ENCODE assay signal across 25 mouse cellular contexts in the genomic region with DNA sequence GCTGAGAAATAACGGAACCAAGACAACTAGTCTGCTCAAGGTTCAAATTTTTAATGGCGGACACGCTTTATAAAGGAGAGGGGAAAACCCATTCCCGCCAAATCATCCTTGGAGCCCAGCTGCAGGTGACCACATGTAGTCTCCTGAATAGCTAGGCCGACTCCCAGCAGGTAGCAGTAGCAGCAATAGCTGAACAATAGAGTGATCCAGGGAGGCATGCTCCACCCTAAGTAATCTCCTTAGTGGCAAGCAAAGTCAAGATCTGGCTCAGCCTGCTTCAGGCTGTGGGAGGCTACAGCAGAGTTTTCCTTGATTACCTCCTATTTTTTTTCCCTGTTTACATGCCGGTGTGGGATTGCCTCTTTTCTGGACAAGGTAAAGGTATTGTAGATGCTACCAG.
DNase-seq lines count a peak whose midpoint lies in the region; ATAC-seq and TF ChIP-seq lines count a peak whose summit lies in the region.
"Had no signal": no experiment of that assay in that cellular context is flagged by ENCODE, and none has a peak within 500 bp of the region (broad histone marks: within the 10 kb centered on the region; RNA-seq: fewer than 3 reads in every experiment).

No protein-coding gene starts in this region.

- no peaks in the 10 kb centered on the region for H3K36me3 ChIP-seq in ES-E14 (ENCODE audit: control insufficient read depth, insufficient read depth, low read length, poor library complexity, severe bottlenecking)
- H3K36me3 ChIP-seq: G1E had no signal

- in situ Hi-C loops in ES-E14 (cut with MboI; ENCODE audit: low sequenced_read_pairs in 2 of 2, unreplicated experiment in 2 of 2) = no loop called here

- no peak overlapping the region for H3K4me3 ChIP-seq in ES-E14 (ENCODE audit: insufficient read depth in 1 of 2, low read depth in 1 of 2, low read length in 2 of 2, poor library complexity in 1 of 2, severe bottlenecking in 1 of 2)

- intact Hi-C loops in gastrocnemius, postnatal 36 days (cut with DNase I) = no loop called here

- H3K4me1 ChIP-seq in ES-E14 (ENCODE audit: control insufficient read depth in 2 of 2, insufficient read depth in 2 of 2, low read length in 2 of 2, poor library complexity in 1 of 2) = no peaks in the 10 kb centered on the region

- no peaks in the 10 kb centered on the region for H3K9me3 ChIP-seq in ES-E14 (ENCODE audit: control insufficient read depth, insufficient read depth, low read depth, low read length)

- ATAC-seq in frontal cortex, adult (ENCODE audit: low TSS enrichment) = no peak
- ATAC-seq: activated CD4-positive, CD25-positive, alpha-beta regulatory T cell, adult 4 months; CD4-positive, CD25-positive, alpha-beta regulatory T cell, adult 4 months; Patski had no signal

- DNase-seq in ES-CJ7 (ENCODE audit: low read depth, low spot score) (peak; percentile 87), ES-E14 (ENCODE audit: low read depth, low spot score) (peak; percentile 16), R1 (ENCODE audit: low read depth, low spot score) (peak; percentile 79), ZHBTc4 (ENCODE audit: low read depth, low spot score) (peak; percentile 66)
- DNase-seq in spleen, postnatal 36 days (ENCODE audit: low spot score in 2 of 2) = no peak
- no peak for DNase-seq in layer of hippocampus, postnatal 14 days (ENCODE audit: low spot score in 2 of 2)
- no peak for DNase-seq in gastrocnemius, postnatal 36 days
- DNase-seq: adrenal gland, adult 2 months; adrenal gland, adult 8-10 months; adrenal gland, postnatal 10 days; adrenal gland, postnatal 14 days; adrenal gland, postnatal 25 days; adrenal gland, postnatal 36 days; B cell, adult 2 months; cerebellum, adult 11 months; cerebellum, adult 11-12 months; cerebellum, adult 18-20 months; cerebellum, adult 2 months; cerebellum, adult 8-10 months; cerebellum, adult 9-10 months had no signal

- no peak overlapping the region for H3K27ac ChIP-seq in ES-E14 (ENCODE audit: insufficient read depth, low read depth, low read length, poor library complexity, severe bottlenecking)

- no peak overlapping the region for H3K9ac ChIP-seq in ES-E14 (ENCODE audit: insufficient read depth, low read depth, low read length, poor library complexity, severe bottlenecking)

TF ChIP-seq in ES-E14, 5 proteins besides CTCF, POLR2A, EP300 and RAD21:
- TF ChIP-seq MAFK (IDR thresholded peaks at IDR 0.05; ENCODE audit: insufficient read depth, low read depth, low read length) = no peak
- no peak for TF ChIP-seq ZC3H11A (IDR thresholded peaks at IDR 0.05; ENCODE audit: borderline replicate concordance, low read depth, low read length)
- no peak for TF ChIP-seq CHD2 (IDR thresholded peaks at IDR 0.05; ENCODE audit: low read depth, low read length)
- no peak for TF ChIP-seq ZNF384 (IDR thresholded peaks at IDR 0.05; ENCODE audit: low read depth, low read length)
- TF ChIP-seq HCFC1 (IDR thresholded peaks at IDR 0.05; ENCODE audit: borderline replicate concordance, insufficient read depth, low read length) = no peak
TF ChIP-seq in ES-E14: peak in this region for 0.

Comparison
In these comparisons a context has a peak if more than half of its experiments do, and no peak if none do; other contexts are left out.
1. DNase-seq: peak in ES-CJ7 (single experiment), ES-E14 (single experiment), R1 (single experiment) and ZHBTc4 (single experiment); none in spleen, postnatal 36 days (0 of 2), layer of hippocampus, postnatal 14 days (0 of 2) and gastrocnemius, postnatal 36 days (0 of 2).